Mouse (Mus musculus): ENCODE measurements at regions not wholly inside any gene's neighbourhood (a gene's known extent, or its start where the extent isn't known, plus 50 kb on each side); places are given as distances from the start of the nearest gene placed in this dataset.

DNA sequence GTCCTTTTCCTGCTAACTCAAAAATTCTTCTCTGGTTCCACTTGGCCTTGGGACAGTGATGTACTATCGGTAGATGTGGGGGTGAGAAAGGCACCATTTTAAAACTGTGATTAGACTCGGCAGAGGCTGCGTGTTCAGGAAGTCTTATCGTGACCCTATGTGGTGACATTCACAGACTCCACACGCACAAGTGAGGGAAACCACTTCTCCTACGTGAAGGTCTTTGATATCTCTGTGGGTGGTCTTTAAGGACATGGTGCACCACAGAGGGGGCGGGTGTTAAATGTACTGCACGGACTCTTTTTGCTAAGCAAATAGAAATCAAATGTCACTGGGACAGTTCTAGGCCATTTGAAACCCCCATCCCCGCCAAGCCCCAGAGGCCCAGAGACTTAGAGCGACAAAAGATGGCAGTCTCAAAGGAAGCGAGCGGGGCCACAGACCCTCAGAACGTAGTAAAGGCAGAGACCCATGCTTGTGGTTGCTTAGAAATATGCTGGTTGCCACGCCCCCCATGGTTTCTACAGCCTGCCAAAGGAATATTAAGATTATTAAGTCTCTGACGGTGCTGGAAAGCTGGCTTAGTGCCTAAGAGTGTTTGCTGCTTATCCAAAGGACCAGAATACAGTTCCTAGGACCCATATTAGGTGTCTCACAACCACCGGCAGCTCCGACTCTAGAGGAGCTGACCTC, 73.6 kb upstream of the Slc45a1 start:
- TF ChIP-seq CTCF (IDR thresholded peaks at IDR 0.05; ENCODE audit: borderline replicate concordance, extremely low read depth, insufficient read depth, insufficient read length) (no peak), POLR2A (IDR thresholded peaks at IDR 0.05; ENCODE audit: borderline replicate concordance, extremely low read depth, insufficient read depth, insufficient read length, poor library complexity, severe bottlenecking) (no peak)
